Mouse (Mus musculus): ENCODE data around the gene Gm17535. TPM values are rescaled to one million over a fixed set of nuclear protein-coding genes. Genes with fewer than 3 reads are reported as not detected.
"Not testable (repeated sequence)": the region's sequence is repeated elsewhere in the genome, so short reads cannot be mapped to it uniquely, and the experiment has no call there.

Gm17535 gene
- polyA plus RNA-seq, 1 experiment from 2014 or later: not detected

- not testable (repeated sequence) for H3K4me3 ChIP-seq; H3K27ac ChIP-seq; H3K4me1 ChIP-seq; DNase-seq (ENCODE audit: low spot score); H3K9me3 ChIP-seq (replicated peaks); H3K27me3 ChIP-seq (ENCODE audit: low read depth, poor library complexity, severe bottlenecking); H3K36me3 ChIP-seq
- 42% methylated on average over 2 of the region's 9 CpGs for WGBS
Observed at GRCm38 (mm10) chr9:3017108-3017507, 17.3 kb upstream of the Gm17535 start, which contains the start of gene Gm10719. Gene Gm10719 (plus strand): TSS chr9:3017408.

- not testable (repeated sequence) for H3K4me3 ChIP-seq; H3K36me3 ChIP-seq; H3K27me3 ChIP-seq (ENCODE audit: low read depth, poor library complexity, severe bottlenecking); H3K27ac ChIP-seq; H3K4me1 ChIP-seq; H3K9me3 ChIP-seq (replicated peaks); DNase-seq (ENCODE audit: low spot score)
- WGBS: 59% methylated on average over 9 of the region's 9 CpGs
Observed at GRCm38 (mm10) chr9:3018944-3019343, 15.5 kb upstream of the Gm17535 start.

- not testable (repeated sequence) for H3K4me1 ChIP-seq; H3K9me3 ChIP-seq (replicated peaks); H3K36me3 ChIP-seq; H3K4me3 ChIP-seq; H3K27ac ChIP-seq; DNase-seq (ENCODE audit: low spot score); H3K27me3 ChIP-seq (ENCODE audit: low read depth, poor library complexity, severe bottlenecking)
- 75% methylated on average over 17 of the region's 19 CpGs for WGBS
Observed at GRCm38 (mm10) chr9:3019835-3020727, 14.3 kb upstream of the Gm17535 start.

GRCm38 (mm10) chr9:3022316-3023008, 11.9 kb upstream of the Gm17535 start:
- not testable (repeated sequence) for H3K9me3 ChIP-seq (replicated peaks); H3K36me3 ChIP-seq; H3K27ac ChIP-seq; H3K27me3 ChIP-seq (ENCODE audit: low read depth, poor library complexity, severe bottlenecking); H3K4me1 ChIP-seq; H3K4me3 ChIP-seq
- DNase-seq (ENCODE audit: low spot score): peak; percentile 9
- WGBS: 73% methylated on average over 11 of the region's 13 CpGs

GRCm38 (mm10) chr9:3023312-3023984, 11.0 kb upstream of the Gm17535 start, which contains the start of gene Gm10718:
Gene Gm10718 (plus strand): TSS chr9:3023547.
- not testable (repeated sequence) for H3K4me3 ChIP-seq; H3K27ac ChIP-seq; H3K27me3 ChIP-seq (ENCODE audit: low read depth, poor library complexity, severe bottlenecking); H3K4me1 ChIP-seq; DNase-seq (ENCODE audit: low spot score); H3K9me3 ChIP-seq (replicated peaks); H3K36me3 ChIP-seq
- 74% methylated on average over 12 of the region's 13 CpGs for WGBS

GRCm38 (mm10) chr9:3023985-3024648, 10.3 kb upstream of the Gm17535 start:
- H3K4me3 ChIP-seq; H3K36me3 ChIP-seq; H3K27ac ChIP-seq; DNase-seq (ENCODE audit: low spot score); H3K9me3 ChIP-seq (replicated peaks); H3K4me1 ChIP-seq; H3K27me3 ChIP-seq (ENCODE audit: low read depth, poor library complexity, severe bottlenecking): not testable (repeated sequence)
- WGBS: 76% methylated on average over 16 of the region's 16 CpGs

- WGBS: 71% methylated on average over 12 of the region's 12 CpGs
Observed at GRCm38 (mm10) chr9:3024912-3025467, 9.4 kb upstream of the Gm17535 start, which contains the start of gene Gm10717. Gene Gm10717 (plus strand): TSS chr9:3025417.

GRCm38 (mm10) chr9:3025653-3026052, 8.7 kb upstream of the Gm17535 start:
- H3K4me1 ChIP-seq; H3K9me3 ChIP-seq (replicated peaks); DNase-seq (ENCODE audit: low spot score); H3K4me3 ChIP-seq; H3K27ac ChIP-seq; H3K27me3 ChIP-seq (ENCODE audit: low read depth, poor library complexity, severe bottlenecking); H3K36me3 ChIP-seq: not testable (repeated sequence)
- 70% methylated on average over 5 of the region's 6 CpGs for WGBS

More at GRCm38 (mm10) chr9:3024912-3025467, 9.4 kb upstream of the Gm17535 start, which contains the start of gene Gm10717:
- not testable (repeated sequence) for H3K36me3 ChIP-seq; H3K4me1 ChIP-seq; H3K4me3 ChIP-seq; H3K9me3 ChIP-seq (replicated peaks); H3K27me3 ChIP-seq (ENCODE audit: low read depth, poor library complexity, severe bottlenecking); H3K27ac ChIP-seq; DNase-seq (ENCODE audit: low spot score)

GRCm38 (mm10) chr9:3026136-3026535, 8.3 kb upstream of the Gm17535 start:
- H3K4me3 ChIP-seq; H3K27ac ChIP-seq; DNase-seq (ENCODE audit: low spot score); H3K36me3 ChIP-seq; H3K27me3 ChIP-seq (ENCODE audit: low read depth, poor library complexity, severe bottlenecking); H3K9me3 ChIP-seq (replicated peaks); H3K4me1 ChIP-seq: not testable (repeated sequence)
- WGBS: 75% methylated on average over 5 of the region's 5 CpGs

GRCm38 (mm10) chr9:3026741-3027140, 7.7 kb upstream of the Gm17535 start:
- H3K9me3 ChIP-seq (replicated peaks); H3K4me1 ChIP-seq; H3K27me3 ChIP-seq (ENCODE audit: low read depth, poor library complexity, severe bottlenecking); H3K4me3 ChIP-seq; H3K27ac ChIP-seq; DNase-seq (ENCODE audit: low spot score); H3K36me3 ChIP-seq: not testable (repeated sequence)
- WGBS: 66% methylated on average over 9 of the region's 9 CpGs

- H3K4me1 ChIP-seq; H3K4me3 ChIP-seq; H3K27me3 ChIP-seq (ENCODE audit: low read depth, poor library complexity, severe bottlenecking); H3K36me3 ChIP-seq; H3K9me3 ChIP-seq (replicated peaks); H3K27ac ChIP-seq: not testable (repeated sequence)
- 73% methylated on average over 9 of the region's 9 CpGs for WGBS
- peak; percentile 37 for DNase-seq (ENCODE audit: low spot score)
Observed at GRCm38 (mm10) chr9:3027200-3027599, 7.2 kb upstream of the Gm17535 start.

- H3K36me3 ChIP-seq; H3K9me3 ChIP-seq (replicated peaks); DNase-seq (ENCODE audit: low spot score); H3K27me3 ChIP-seq (ENCODE audit: low read depth, poor library complexity, severe bottlenecking); H3K4me3 ChIP-seq; H3K27ac ChIP-seq; H3K4me1 ChIP-seq: not testable (repeated sequence)
- WGBS: 63% methylated on average over 14 of the region's 16 CpGs
Observed at GRCm38 (mm10) chr9:3029276-3030000, 5.0 kb upstream of the Gm17535 start.

All from limb, embryonic 10.5 days (tissue).